Mouse (Mus musculus) brain, embryonic 14.5 days (tissue): ENCODE measurements around the gene Msl2.

Experiments
- CTCF ChIP-seq: fragments of 200-500 bp; IDR thresholded peaks from 2 replicates; pipeline ENCODE4 v1.5.1; 2012; ENCODE audit warnings: inconsistent platforms, mild to moderate bottlenecking, moderate library complexity, borderline replicate concordance; ENCODE audit not compliant: insufficient read depth, insufficient read length; ENCODE audit errors: extremely low read depth
- POLR2A ChIP-seq: fragments of 200-500 bp; IDR thresholded peaks from 2 replicates; pipeline ENCODE4 v1.6.1; 2012; ENCODE audit warnings: mild to moderate bottlenecking, inconsistent platforms, borderline replicate concordance; ENCODE audit not compliant: poor library complexity, insufficient read depth, insufficient read length, severe bottlenecking; ENCODE audit errors: extremely low read depth

DNA sequence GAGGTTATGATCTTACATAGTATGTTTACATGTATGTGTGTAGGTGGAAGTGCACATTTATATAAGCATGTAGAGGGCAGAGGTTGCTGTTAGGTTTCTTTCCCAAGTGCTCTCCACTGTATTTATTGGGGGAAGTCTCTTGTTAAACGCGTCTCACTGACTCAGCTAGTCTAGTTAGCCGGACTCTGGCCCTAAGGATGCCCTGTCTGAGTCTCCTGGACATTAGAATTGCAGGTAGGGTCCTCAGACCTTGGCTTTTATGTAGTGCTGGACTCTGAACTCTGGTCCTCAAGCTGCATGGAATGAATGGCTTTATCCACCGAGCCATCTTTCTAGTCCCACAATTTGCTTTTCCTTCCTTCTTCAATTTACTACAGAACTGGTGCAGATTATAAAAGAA is 69.7 kb downstream of the Msl2 start:
- TF ChIP-seq CTCF: no peak
- TF ChIP-seq POLR2A: no peak
